Mouse (Mus musculus) kidney, embryonic 14.5 days (tissue): ENCODE data around the gene Slc35b1. TPM values are rescaled to one million over a fixed set of nuclear protein-coding genes. Genes with fewer than 3 reads are reported as not detected.
"Not testable (repeated sequence)": the region's sequence is repeated elsewhere in the genome, so short reads cannot be mapped to it uniquely, and the experiment has no call there.

Experiments
- ATAC-seq: fragments of 200-750 bp; cut with Nextera tagmentation; 2 replicates; pipeline ENCODE4 v1.8.0; 2017; ENCODE audit warnings: moderate number of reproducible peaks, mild to moderate bottlenecking, moderate TSS enrichment, moderate library complexity; ENCODE audit not compliant: low FRiP score, low TSS enrichment
- H3K27ac ChIP-seq: fragments of 300-500 bp; sonication (generic); 2 replicates; pipeline ENCODE4 v1.5.1; 2014; ENCODE audit warnings: low read depth, mild to moderate bottlenecking, low read length, moderate library complexity, mixed read lengths
- H3K27me3 ChIP-seq: fragments of 300-500 bp; sonication (generic); 2 replicates; pipeline ENCODE4 v1.6.1; 2014; ENCODE audit warnings: mild to moderate bottlenecking, low read length; ENCODE audit not compliant: control insufficient read depth, insufficient read depth
- H3K36me3 ChIP-seq: fragments of 300-500 bp; sonication (generic); 2 replicates; pipeline ENCODE4 v1.6.1; 2014; ENCODE audit warnings: low read length, mixed read lengths; ENCODE audit not compliant: control insufficient read depth, insufficient read depth
- H3K4me1 ChIP-seq: fragments of 300-500 bp; sonication (generic); 2 replicates; pipeline ENCODE4 v1.6.1; 2014; ENCODE audit warnings: low read length, mixed read lengths; ENCODE audit not compliant: control insufficient read depth, insufficient read depth
- H3K4me2 ChIP-seq: fragments of 300-500 bp; sonication (generic); replicated peaks from 2 replicates; pipeline ENCODE4 v1.6.1; 2014; ENCODE audit warnings: low read depth, mild to moderate bottlenecking, low read length
- H3K4me3 ChIP-seq: fragments of 300-500 bp; sonication (generic); 2 replicates; pipeline ENCODE4 v1.5.1; 2014; ENCODE audit warnings: mild to moderate bottlenecking, low read length
- H3K9ac ChIP-seq: fragments of 300-500 bp; sonication (generic); 2 replicates; pipeline ENCODE4 v1.6.1; 2014; ENCODE audit warnings: low read depth, mild to moderate bottlenecking, low read length, moderate library complexity
- H3K9me3 ChIP-seq: fragments of 300-500 bp; sonication (generic); 2 replicates; pipeline ENCODE4 v1.6.1; 2016; ENCODE audit warnings: low read length; ENCODE audit not compliant: control insufficient read depth
- WGBS: fragments of 180-500 bp; shearing (Covaris S2); extraction: QIAGEN DNeasy Blood & Tissue Kit; methylation state at CpG from one replicate; pipeline ENCODE4 v1.1.7; 2014; 5-methylcytosine and 5-hydroxymethylcytosine counted together
- polyA plus RNA-seq: library from polyadenylated mRNA; unstranded; fragments of >200 nt; fragmentation: Nextera tagmentation; extraction: Ambion mirVana; gene quantifications from 2 replicates; pipeline ENCODE4 v1.2.1, GENCODE M21; 2014

Gene Slc35b1
- polyA plus RNA-seq, 1 experiment from 2014 or later, result 111 TPM

GRCm38 (mm10) chr11:95406398-95406797 is 21.9 kb downstream of the Slc35b1 start:
- 88% methylated on average over 5 of the region's 5 CpGs for whole genome bisulfite sequencing
- ATAC-seq, H3K9ac ChIP-seq, H3K4me1 ChIP-seq, H3K36me3 ChIP-seq, H3K4me3 ChIP-seq, H3K27me3 ChIP-seq, H3K27ac ChIP-seq, H3K4me2 ChIP-seq, H3K9me3 ChIP-seq: not testable (repeated sequence)

- H3K9ac ChIP-seq, result no peak overlapping the region
- H3K27me3 ChIP-seq, result no peaks in the 10 kb centered on the region
- no peaks in the 10 kb centered on the region for H3K9me3 ChIP-seq
- no peak overlapping the region for H3K4me2 ChIP-seq
- 87% methylated on average over 10 of the region's 10 CpGs for WGBS
- no peaks in the 10 kb centered on the region for H3K4me1 ChIP-seq
- ATAC-seq, result no peak
- H3K27ac ChIP-seq, result no peak overlapping the region
- no peak overlapping the region for H3K4me3 ChIP-seq
- no peaks in the 10 kb centered on the region for H3K36me3 ChIP-seq
Measured at GRCm38 (mm10) chr11:95409450-95410112, 25.1 kb downstream of the Slc35b1 start.

DNA sequence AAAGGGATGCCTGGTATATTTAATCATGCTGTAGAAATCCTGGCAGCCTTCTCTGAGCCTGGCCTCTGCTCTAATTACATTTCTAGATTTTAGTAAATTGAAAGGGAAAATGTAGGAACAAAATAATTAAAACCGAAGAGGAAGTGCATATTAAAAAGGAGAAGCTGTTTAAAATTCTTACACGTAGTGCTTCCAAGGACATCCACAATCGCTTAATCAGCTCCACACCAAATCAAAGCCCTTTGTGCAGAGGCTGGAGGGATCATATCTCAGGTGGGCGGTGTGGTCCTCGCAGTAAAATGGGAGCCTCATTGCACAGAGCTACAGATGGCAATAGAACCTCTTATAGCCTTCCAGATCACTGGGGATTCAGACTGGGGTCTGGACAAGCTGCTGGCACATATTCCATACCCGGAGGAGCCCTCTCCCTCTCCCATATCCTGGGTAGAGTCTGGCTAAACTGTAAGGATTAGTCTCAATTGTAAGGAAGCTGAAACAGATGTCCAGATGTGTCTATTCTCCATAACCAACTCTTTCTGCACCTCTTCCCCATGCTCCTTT is 27.0 kb downstream of the Slc35b1 start:
- no peak for ATAC-seq
- Histone ChIP-seq H3K36me3 (no peaks in the 10 kb centered on the region), H3K9ac (no peak overlapping the region), H3K4me3 (no peak overlapping the region), H3K9me3 (no peaks in the 10 kb centered on the region), H3K27ac (no peak overlapping the region), H3K4me2 (no peak overlapping the region), H3K4me1 (peaks cover 12% of the 10 kb centered on the region), H3K27me3 (no peaks in the 10 kb centered on the region)
- WGBS, result 58% methylated on average over 6 of the region's 6 CpGs

GRCm38 (mm10) chr11:95412615-95413014 is 28.1 kb downstream of the Slc35b1 start:
- no peak for ATAC-seq
- Histone ChIP-seq H3K4me2 (no peak overlapping the region), H3K9ac (no peak overlapping the region), H3K4me3 (no peak overlapping the region), H3K27me3 (no peaks in the 10 kb centered on the region), H3K9me3 (no peaks in the 10 kb centered on the region), H3K4me1 (peaks cover 12% of the 10 kb centered on the region), H3K36me3 (no peaks in the 10 kb centered on the region), H3K27ac (no peak overlapping the region)
- WGBS, result 91% methylated on average over 3 of the region's 3 CpGs

DNA sequence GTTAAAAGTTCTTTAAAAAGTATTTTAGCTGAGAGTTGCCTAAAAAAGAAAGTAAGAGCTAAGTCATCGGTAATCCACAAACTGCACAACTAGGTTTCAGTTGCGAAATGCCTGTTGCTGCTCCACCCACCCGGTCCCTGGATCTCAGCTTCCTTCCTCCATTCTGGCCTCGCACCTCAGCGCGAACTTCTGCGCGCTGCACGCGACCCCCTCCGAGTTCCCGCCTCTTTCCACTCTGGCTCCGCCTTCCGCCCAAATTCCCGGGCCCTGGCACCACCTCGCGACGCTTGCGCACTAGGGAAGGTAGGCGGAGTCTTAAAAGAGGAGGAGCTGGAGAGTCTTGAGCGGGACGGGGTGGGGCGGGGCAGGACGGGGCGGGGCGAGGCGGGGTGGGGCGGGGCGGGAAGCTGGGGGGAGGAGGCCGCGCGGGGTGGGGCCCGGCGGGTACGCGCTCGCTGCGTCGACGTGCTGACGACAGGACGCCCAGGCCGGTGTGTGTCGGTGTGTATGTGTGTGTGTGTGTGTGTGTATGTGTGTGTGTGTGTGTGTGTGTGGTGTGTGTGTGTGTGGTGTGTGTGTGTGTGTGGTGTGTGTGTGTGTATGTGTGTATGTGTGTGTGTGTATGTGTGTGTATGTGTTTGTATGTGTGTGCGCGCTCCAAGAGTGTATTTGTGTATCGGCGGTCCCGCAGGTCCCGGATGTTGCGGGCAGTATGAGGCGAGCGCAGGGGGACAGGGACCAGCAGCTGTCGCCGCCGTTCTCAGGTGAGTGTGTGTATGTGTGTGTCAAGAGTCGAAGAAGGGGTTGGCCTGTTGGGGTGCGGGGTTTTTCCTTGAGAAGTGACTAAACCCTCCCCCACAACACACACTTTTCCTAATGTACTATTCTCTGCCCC is 29.4 kb downstream of the Slc35b1 start, which contains the start of gene Spop:
Spop (plus strand) TSS at position 440 of the 895 bp plus-strand sequence.
- H3K4me1 ChIP-seq, result peaks cover 12% of the 10 kb centered on the region
- no peaks in the 10 kb centered on the region for H3K27me3 ChIP-seq
- no peaks in the 10 kb centered on the region for H3K36me3 ChIP-seq
- peak within 1 kb of the TSS; percentile 76 for H3K4me2 ChIP-seq
- H3K9ac ChIP-seq, result peak within 1 kb of the TSS; percentile 69
- peak within 1 kb of the TSS; percentile 72 for H3K4me3 ChIP-seq
- H3K9me3 ChIP-seq, result no peaks in the 10 kb centered on the region
- ATAC-seq, result peak; percentile 87
- H3K27ac ChIP-seq, result peak within 1 kb of the TSS; percentile 93
- WGBS, result 3% methylated on average over 55 of the region's 58 CpGs

DNA sequence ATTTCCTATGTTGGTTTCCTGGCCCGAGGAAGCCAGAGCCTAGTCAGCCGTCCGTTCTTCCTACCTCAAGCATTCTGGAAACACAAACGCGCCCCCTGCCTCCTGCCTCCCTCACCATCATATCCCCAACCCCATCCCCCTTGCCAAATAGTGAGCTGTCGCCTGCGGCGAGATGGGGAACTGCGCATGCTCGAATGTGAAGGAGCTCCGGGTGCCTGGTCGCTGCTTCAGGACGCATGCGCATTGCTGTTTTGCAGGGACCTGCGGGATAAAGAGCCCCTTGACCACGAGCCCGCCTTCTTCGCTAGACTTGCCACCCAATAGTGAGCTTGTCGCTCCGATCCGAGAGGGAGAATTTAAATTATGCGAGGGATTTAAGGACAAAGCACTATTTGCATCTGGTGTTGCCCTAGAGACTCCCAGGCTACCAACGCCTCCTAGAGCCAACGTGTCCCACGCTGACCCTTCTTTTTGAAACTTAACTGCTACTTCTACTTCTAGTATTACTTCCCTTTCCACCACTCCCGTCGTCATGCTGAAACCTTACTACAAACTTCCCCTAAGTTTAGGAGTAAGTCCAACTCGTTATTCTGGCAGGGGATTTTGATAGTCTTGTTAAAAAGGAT is 30.2 kb downstream of the Slc35b1 start:
- peak; percentile 89 for ATAC-seq
- Histone ChIP-seq H3K4me1 (peaks cover 12% of the 10 kb centered on the region), H3K4me2 (peak overlapping the region; percentile 76), H3K27ac (peak overlapping the region; percentile 93), H3K27me3 (no peaks in the 10 kb centered on the region), H3K36me3 (no peaks in the 10 kb centered on the region), H3K9ac (peak overlapping the region; percentile 69), H3K4me3 (peak overlapping the region; percentile 72), H3K9me3 (no peaks in the 10 kb centered on the region)
- 0% methylated on average over 28 of the region's 28 CpGs for WGBS

GRCm38 (mm10) chr11:95415931-95416330 is 31.4 kb downstream of the Slc35b1 start:
- H3K9ac ChIP-seq, result no peak overlapping the region
- peak overlapping the region; percentile 25 for H3K4me2 ChIP-seq
- H3K4me3 ChIP-seq, result no peak overlapping the region

DNA sequence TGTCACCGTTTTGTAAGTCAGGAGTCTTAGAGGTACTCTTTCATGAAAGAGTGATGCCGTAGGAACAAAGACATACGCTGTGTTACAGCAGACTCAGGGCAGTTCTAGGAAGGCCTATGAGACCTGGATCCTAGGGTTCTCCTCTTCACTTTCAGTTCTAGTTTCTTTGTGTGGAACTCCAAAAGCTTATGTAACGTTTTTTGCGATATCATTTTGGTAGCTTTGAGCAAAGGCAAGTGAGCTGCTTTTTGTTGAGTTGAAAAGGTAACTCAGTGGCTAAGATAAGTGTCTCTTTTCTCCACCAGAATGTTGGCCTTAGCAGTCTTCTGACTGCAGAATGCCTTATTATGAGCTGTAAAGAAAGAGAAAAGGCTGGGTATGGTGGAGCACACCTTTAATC is 32.8 kb downstream of the Slc35b1 start:
- Histone ChIP-seq H3K9me3 (no peaks in the 10 kb centered on the region), H3K36me3 (no peaks in the 10 kb centered on the region), H3K27ac (no peak overlapping the region), H3K4me2 (no peak overlapping the region), H3K4me1 (peaks cover 12% of the 10 kb centered on the region), H3K9ac (peak overlapping the region; percentile 9; the same call in 1 of the 2 replicates), H3K27me3 (no peaks in the 10 kb centered on the region), H3K4me3 (no peak overlapping the region)
- WGBS, result 88% methylated on average over 5 of the region's 5 CpGs
- ATAC-seq, result no peak

More at GRCm38 (mm10) chr11:95415931-95416330, 31.4 kb downstream of the Slc35b1 start:
- peaks cover 12% of the 10 kb centered on the region for H3K4me1 ChIP-seq
- H3K36me3 ChIP-seq, result no peaks in the 10 kb centered on the region
- no peaks in the 10 kb centered on the region for H3K9me3 ChIP-seq
- no peaks in the 10 kb centered on the region for H3K27me3 ChIP-seq
- 0 out of 2 replicates have a peak overlapping the region, but pooled peaks have one; percentile 18 for H3K27ac ChIP-seq
- no peak for ATAC-seq
